Mouse (Mus musculus) lung, adult 18-20 months (tissue): ENCODE results near the gene Cftr.

Source experiments
- DNase-seq, 2 experiments: peaks; one replicate each; pipeline ENCODE4 v3.0.0; 2022; ENCODE audit warnings: mixed read lengths in 2 of 2

The Cftr gene

GRCm38 (mm10) chr6:18322950-18323349 lies 152.5 kb downstream of the Cftr start:
- no peak for DNase-seq

- no peak for DNase-seq
Measured at GRCm38 (mm10) chr6:18335393-18335792, 164.9 kb downstream of the Cftr start.

GRCm38 (mm10) chr6:18338307-18338706 lies 167.8 kb downstream of the Cftr start:
- DNase-seq = no peak

- no peak for DNase-seq
Measured at GRCm38 (mm10) chr6:18344272-18344671, 173.8 kb downstream of the Cftr start.

- no peak for DNase-seq
Measured at GRCm38 (mm10) chr6:18349153-18349858, 178.8 kb downstream of the Cftr start.

- DNase-seq = no peak
Measured at GRCm38 (mm10) chr6:18360154-18360553, 189.7 kb downstream of the Cftr start.

- no peak for DNase-seq
Measured at GRCm38 (mm10) chr6:18360955-18361354, 190.5 kb downstream of the Cftr start.

GRCm38 (mm10) chr6:18362232-18362631 lies 191.7 kb downstream of the Cftr start:
- no peak for DNase-seq

- DNase-seq = no peak
Measured at GRCm38 (mm10) chr6:18369054-18369453, 198.6 kb downstream of the Cftr start.

GRCm38 (mm10) chr6:18369723-18370122 lies 199.2 kb downstream of the Cftr start:
- peak in 1 of 2 experiments; percentile 38 for DNase-seq
